Mouse (Mus musculus): ENCODE results near the gene Gm14597.
A peak's percentile ranks its signal among the peaks of the same experiment; 100 is the strongest.
"Not testable (repeated sequence)": the region's sequence is repeated elsewhere in the genome, so short reads cannot be mapped to it uniquely, and the experiment has no call there.

Gene Gm14597

DNA sequence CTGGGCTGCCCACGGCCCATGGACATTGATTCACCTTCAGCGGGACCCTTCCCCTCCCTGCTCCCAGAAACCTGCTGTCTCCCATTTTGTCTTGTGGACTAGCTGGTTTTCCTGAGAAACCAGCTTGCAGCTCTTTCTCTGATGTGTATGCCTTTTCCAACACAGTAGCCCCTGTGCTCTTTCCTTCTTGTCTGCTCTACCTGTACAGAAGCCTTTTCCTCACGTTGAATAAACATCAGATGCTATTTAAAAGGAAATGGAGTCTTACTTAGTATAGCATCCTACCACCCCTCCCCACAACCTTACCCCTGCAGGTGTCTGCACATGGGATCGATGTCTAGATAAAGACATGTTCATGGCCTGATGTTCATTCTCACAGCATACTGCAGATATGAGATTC, at the start of gene Gm14597:
Gene Gm14597, minus strand, starts transcription at position 101 of the 400 bp plus-strand sequence.
- DNase-seq (ENCODE audit: extremely low read depth, low read depth) = not testable (repeated sequence)

DNA sequence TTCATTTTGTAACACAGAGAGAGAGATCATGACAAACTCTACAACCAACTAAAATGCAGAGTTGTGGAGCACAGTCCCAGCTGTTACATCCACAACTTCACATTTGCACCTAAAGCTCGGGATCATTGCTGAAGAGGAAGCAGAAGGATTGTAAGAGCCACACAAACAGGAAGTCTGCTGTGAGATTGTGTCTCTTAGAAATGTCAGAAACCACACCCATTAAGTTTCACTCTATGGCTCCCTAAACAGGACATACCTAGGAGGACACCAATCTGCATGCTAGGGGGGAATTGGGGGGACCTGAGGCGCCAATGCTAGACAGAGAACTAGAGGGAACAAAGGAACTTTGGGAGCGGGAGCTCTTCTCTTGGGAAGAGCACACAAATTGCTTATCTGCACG, 44.1 kb upstream of the Gm14597 start:
- peak; percentile 8 for DNase-seq (ENCODE audit: extremely low read depth, low read depth)

DNA sequence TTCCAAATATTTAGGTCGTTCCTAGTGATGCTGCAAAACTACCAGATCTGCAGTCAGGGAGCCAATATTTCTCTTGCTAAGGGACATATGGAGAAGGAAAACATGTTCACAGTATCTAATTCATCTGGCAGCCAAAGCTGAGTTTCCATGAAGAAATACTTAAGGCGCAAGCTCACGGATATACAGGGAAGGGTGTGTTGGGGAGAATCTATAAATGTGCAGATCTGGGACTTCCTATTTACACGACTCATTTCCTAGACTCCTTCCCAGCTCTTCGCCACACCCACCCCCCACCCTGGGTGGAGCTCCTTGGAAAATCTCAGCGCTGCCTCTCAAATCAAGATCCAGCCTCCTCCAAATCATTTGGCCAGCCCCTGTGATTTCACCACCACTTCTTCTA, 37.1 kb upstream of the Gm14597 start:
- DNase-seq (ENCODE audit: extremely low read depth, low read depth) = no peak

DNA sequence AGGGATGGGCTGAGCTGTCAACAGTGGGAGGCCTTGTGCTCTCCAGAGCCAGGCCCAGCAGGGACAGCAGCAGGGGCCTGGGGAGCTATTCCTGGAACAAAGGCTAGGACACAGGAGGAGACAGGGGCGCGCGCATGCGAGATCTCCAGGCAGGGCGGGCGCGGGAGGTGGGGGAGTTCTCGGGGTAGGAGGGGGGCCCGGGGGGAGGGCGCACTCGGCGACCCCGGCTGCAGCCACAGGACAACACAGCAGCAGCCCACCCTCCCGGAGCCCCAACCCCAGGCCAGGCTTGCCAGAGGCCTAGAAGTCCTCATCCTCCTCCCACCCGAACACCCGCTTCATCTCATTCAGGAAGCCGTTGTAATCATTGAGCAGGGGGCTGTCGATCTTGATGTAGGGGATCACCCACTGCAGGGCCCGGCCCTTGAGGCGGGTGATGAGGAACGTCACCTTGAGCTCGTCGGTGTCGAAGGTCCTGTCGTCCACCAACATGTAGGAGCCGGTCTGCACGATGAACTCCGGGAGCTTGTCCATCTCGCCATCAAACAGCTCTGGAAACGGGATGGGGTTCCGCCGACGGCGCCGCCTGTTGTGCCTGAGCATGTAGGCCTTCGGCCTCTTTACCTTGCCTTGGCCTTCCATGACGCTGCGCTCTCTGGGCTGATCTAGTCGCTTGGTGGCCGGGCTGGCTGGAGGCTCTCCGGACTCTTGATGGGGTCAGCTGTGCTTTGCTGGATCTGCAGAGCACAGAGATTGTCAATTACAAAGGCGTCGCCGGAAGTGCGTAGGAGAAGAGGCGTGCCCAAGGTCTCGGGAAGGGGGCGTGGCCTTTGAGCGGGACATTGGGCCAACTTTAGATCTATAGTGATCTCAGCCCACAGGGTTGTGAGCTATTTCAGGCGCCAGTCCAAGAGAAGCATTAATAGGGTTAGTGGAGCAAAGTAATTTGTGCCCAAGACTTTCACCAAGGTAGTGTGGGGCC, 34.5 kb upstream of the Gm14597 start, which contains the start of gene Rtl8a:
Gene Rtl8a, minus strand, starts transcription at position 703 of the 982 bp plus-strand sequence.
- not testable (repeated sequence) for DNase-seq (ENCODE audit: extremely low read depth, low read depth)

DNA sequence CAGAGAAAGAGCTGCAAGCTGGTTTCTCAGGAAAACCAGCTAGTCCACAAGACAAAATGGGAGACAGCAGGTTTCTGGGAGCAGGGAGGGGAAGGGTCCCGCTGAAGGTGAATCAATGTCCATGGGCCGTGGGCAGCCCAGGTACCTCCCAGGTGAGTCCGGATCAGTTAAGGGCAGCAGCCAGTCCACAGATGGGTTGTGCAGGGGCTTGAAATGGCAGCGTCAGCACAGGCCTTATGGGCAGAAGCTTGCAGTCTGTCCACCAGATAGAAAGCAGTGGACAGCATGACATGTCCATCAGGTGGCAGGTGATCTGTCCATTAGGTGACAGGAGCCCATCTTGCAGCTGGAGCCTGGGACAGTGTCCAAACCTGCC, 33.8 kb upstream of the Gm14597 start:
- not testable (repeated sequence) for DNase-seq (ENCODE audit: extremely low read depth, low read depth)

DNA sequence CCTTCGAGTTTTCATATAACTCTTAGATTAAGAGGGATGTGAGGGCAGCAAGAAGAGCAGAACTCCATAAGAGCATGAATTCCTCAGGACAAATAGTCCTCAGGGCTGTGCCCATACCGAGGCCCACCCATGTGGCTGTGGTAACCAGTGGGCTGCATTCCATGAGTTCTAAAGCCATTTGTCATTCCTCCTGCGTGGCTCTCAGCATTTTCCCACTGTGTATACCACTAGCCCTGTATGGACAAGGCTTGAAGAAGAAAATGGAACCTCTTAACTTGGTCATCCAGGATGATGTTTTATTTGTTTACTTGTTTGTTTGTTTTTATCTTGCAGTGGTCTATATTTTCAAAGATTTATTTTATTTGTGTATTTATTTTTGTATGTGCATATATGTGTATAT, 29.3 kb upstream of the Gm14597 start:
- DNase-seq (ENCODE audit: extremely low read depth, low read depth) = not testable (repeated sequence)

DNA sequence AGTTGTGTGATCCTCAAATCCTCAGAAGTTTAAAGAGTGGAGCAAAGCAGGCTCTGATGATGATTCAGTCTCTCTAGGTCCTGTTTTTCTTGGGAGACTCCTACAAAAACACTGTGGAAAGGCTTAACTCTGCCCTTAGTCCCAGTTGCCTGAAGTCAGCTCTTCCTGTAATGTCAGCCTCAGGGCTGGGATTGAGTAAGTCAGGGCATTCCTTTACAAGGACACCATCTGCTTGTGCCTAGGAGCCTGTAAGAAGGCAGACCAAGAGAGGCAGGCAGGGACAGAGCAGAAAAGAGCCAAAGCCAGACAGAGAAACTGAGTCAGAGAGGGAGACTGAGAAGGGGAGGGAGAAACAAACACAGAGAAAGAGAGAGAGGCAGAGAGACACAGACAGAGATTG, 2.6 kb upstream of the Gm14597 start:
- DNase-seq (ENCODE audit: extremely low read depth, low read depth) = not testable (repeated sequence)

DNA sequence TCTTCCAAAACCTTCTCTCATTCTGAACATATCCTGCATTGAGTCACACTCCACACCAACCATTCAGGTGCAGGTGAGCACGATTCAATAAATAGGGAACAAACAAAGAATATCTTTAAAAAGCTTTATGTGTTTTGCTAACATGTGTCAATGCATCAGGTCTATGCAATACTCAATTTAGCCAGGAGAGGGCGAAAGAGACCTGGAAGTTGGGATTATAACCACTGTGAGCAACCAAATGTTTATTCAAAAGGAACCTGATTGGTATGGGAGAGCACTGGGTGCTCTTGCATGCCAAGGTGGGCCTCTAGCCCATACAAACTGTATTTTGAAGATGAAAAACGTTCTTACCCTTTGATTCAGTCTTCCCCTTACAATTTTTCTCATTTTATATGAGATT, 1.8 kb upstream of the Gm14597 start:
- peak; percentile 4 for DNase-seq (ENCODE audit: extremely low read depth, low read depth)

DNA sequence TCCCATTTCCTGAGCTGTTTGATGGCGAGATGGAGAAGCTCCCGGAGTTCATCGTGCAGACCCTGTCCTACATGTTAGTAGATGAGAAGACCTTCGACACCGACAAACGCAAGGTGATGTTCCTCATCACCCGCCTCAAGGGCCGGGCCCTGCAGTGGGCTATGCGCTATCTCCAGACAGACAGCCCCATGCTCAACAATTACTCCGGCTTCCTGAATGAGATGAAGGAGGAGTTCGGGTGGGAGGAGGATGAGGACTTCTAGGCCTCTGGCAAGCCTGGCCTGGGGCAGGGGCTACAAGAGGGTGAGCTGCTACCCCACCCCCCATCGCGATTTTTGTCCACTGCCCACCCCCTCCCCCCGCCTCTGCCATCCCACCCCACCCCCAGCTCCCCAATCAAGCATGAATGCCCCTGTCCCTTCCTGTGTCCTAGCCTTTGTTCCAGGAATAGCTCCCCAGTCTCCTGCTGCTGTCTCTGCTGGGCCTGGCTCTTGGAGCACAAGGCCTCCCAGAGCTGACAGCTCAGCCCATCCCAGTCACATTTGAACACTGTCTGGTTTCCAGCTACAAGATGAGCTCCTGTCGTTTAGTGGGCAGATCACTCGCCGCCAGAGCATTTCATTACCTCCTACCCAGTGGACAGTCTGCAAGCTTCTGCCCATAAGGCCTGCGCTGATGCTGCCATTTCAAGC, 511 bp downstream of the Gm14597 start:
- DNase-seq (ENCODE audit: extremely low read depth, low read depth) = no peak

DNA sequence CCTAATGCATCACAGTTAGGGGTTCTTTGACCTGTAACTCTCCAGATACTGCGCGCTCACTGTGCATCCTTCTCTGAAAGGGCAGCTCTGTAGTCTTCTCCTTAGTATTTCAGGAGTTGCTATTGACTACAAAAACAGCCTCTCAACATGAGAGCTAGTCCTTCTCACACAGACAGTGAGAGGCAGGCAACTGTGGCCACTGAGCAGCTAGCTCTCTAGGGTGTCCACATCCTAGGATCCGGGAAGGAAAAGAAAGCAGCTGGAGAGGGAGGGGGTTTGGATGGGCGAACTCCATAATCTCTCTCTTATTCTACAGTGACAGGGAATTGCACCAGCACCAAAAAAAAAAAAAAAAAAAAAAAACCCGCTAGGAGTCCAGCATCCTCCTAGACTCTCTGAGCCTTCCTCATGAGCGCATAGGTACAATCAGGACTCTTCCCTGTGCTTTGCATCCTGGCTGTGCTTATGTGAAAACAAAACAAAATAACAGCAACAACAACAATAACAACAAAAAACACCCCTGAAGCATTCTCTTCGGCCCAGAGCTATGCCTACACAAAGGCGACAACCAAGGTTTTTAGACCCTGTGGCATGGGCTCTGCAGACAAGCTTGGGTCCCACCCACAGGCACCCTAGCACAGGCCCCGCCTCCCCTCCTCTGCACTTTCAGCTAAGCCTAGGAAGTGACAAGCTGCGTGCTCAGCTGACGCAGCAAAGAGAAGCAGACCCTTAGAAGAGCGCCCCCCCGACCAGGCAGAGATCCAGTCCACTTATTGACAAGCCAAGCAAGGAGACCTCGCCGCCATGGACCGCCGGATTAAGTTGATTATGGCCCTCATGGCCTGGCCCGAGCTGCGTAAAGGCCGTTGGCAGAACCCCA, 1.3 kb downstream of the Gm14597 start, which contains the start of gene Rtl8c:
Gene Rtl8c, plus strand, starts transcription at position 791 of the 880 bp plus-strand sequence.
- DNase-seq (ENCODE audit: extremely low read depth, low read depth) = no peak

DNA sequence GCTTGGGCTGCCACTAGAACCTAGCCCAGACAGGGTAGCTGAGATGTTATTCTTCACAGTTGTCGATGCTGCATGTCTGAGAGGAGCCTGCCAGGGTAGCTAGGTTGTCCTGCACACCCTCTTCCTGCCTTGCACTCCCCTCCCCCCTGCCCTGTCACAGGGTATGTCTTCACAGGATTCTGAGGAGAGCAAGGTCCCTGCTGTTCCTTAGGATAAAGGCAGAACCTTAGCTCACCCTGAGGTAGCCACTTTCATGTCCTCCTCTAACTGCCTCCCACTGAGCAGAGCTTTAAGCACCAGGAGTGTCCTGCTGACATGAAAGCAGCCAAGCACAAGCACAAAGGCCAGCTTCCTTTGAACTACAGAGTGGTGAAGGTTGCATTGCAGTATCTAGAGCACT, 2.6 kb downstream of the Gm14597 start:
- not testable (repeated sequence) for DNase-seq (ENCODE audit: extremely low read depth, low read depth)

DNA sequence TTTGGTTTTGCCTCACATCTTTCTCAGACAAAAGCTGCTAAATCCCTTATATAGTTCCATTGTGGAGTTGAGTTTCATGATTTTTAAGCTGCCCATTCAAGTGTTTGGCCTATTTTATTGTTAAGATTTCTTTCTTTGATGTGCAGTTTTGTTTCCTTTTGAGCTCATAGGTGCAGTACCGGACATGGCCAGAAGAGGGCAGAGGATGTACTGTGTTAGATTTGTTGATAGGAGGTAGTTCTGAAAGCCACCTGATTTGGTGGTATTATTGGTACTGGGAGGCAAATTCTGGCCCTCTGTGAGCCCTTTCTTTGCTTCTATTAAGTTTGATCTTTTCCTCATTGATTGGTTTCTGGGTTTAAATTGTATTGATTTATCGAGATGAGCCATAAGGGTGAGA, 8.8 kb downstream of the Gm14597 start:
- DNase-seq (ENCODE audit: extremely low read depth, low read depth) = not testable (repeated sequence)

DNA sequence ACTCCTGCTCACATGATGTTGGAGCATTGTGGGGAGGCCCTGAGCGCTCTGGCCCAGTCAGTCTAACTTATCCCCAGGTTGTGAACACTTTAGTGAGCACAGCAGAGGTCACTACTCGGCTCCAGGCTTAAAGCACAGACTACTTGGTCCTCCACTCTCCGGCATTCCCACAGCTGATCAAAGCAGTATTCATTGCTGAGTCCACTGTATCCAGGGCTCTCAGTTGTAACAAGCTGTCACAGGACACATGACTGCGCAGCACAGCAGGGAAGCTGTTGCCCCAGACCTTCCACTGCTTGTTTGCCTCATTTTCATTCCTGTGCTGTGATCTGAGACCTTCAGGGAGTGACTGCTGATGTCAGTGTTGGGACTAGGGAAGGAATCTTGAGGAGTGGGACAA, 25.4 kb downstream of the Gm14597 start:
- not testable (repeated sequence) for DNase-seq (ENCODE audit: extremely low read depth, low read depth)

DNA sequence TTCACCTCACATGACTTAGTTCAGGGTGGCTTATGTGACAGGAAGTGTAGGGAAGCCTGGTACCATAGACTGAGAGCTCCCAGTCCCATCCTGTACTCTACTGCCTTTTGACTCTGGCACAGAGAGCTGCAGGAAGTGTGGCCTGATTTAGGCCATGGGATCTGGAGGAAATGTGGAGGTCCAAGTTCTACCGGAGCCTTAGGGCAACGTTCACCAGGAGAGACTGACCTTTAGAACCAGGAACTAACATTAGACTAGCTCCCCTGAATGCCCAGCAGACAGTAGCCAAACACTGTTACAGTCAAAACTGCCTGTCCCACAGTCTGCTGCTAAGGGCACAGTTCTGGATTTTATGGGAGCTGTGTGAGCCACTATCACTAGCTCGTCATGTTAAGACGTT, 27.4 kb downstream of the Gm14597 start:
- DNase-seq (ENCODE audit: extremely low read depth, low read depth) = not testable (repeated sequence)

DNA sequence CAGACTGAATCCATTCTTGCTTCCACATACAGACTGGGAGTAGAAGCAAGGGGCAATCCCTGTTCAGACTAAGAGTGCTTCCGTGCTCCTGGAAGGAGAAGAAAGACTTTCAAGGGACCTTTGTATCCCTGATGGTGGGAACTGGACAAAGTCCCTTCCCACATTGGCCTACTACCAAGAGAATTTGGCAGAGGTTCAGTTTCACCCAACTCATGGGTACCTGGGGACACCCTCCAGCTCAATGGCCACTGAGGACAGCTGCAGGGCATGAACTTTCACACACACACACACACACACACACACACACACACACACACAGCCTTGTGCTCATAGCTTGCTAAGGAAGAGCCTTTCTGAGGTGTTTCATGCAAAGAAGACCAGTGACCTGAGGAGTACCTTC, 29.5 kb downstream of the Gm14597 start:
- no peak for DNase-seq (ENCODE audit: extremely low read depth, low read depth)

All from MEL-GATA-1-ER (cell line).